Mouse (Mus musculus) hindbrain, embryonic 12.5 days (tissue): ENCODE data around the gene Phf21b. TPM values are rescaled to one million over a fixed set of nuclear protein-coding genes. Genes with fewer than 3 reads are reported as not detected.

Source experiments
- ATAC-seq: fragments of 200-750 bp; cut with Nextera tagmentation; 2 replicates; pipeline ENCODE4 v1.8.0; 2017; ENCODE audit warnings: moderate TSS enrichment; ENCODE audit not compliant: low FRiP score
- H3K27ac ChIP-seq: fragments of 300-500 bp; sonication (generic); 2 replicates; pipeline ENCODE4 v1.5.1; 2016; ENCODE audit warnings: mild to moderate bottlenecking
- H3K27me3 ChIP-seq: fragments of 300-500 bp; sonication (generic); 2 replicates; pipeline ENCODE4 v1.6.1; 2016; ENCODE audit warnings: mild to moderate bottlenecking
- H3K36me3 ChIP-seq: fragments of 300-500 bp; sonication (generic); 2 replicates; pipeline ENCODE4 v1.6.1; 2016; ENCODE audit warnings: mild to moderate bottlenecking
- H3K4me1 ChIP-seq: fragments of 300-500 bp; sonication (generic); 2 replicates; pipeline ENCODE4 v1.6.1; 2016
- H3K4me2 ChIP-seq: fragments of 300-500 bp; sonication (generic); replicated peaks from 2 replicates; pipeline ENCODE4 v1.6.1; 2016; ENCODE audit warnings: mild to moderate bottlenecking
- H3K4me3 ChIP-seq: fragments of 300-500 bp; sonication (generic); 2 replicates; pipeline ENCODE4 v1.5.1; 2016; ENCODE audit warnings: mild to moderate bottlenecking
- H3K9ac ChIP-seq: fragments of 300-500 bp; sonication (generic); 2 replicates; pipeline ENCODE4 v1.6.1; 2016; ENCODE audit warnings: mild to moderate bottlenecking, moderate library complexity
- H3K9me3 ChIP-seq: fragments of 300-500 bp; sonication (generic); replicated peaks from 2 replicates; pipeline ENCODE4 v1.6.1; 2016; ENCODE audit warnings: mild to moderate bottlenecking
- WGBS: fragments of 180-500 bp; shearing (Covaris S2); methylation state at CpG from one replicate; pipeline ENCODE4 v1.1.7; 2016; 5-methylcytosine and 5-hydroxymethylcytosine counted together
- polyA plus RNA-seq: library from polyadenylated mRNA; unstranded; fragments of >200 nt; fragmentation: Nextera tagmentation; extraction: Ambion mirVana; gene quantifications from 2 replicates; pipeline ENCODE4 v1.2.1, GENCODE M21; 2016

Gene Phf21b
- polyA plus RNA-seq, 1 experiment from 2014 or later, result 16.5 TPM

GRCm38 (mm10) chr15:84861911-84862310 lies 6.1 kb upstream of the Phf21b start:
- Histone ChIP-seq H3K27me3 (no peaks in the 10 kb centered on the region), H3K9me3 (no peaks in the 10 kb centered on the region), H3K9ac (no peak overlapping the region), H3K4me2 (no peak overlapping the region), H3K4me1 (peaks cover 6% of the 10 kb centered on the region), H3K36me3 (no peaks in the 10 kb centered on the region), H3K27ac (no peak overlapping the region), H3K4me3 (no peak overlapping the region)
- WGBS, result 86% methylated on average over 8 of the region's 8 CpGs
- ATAC-seq, result no peak

GRCm38 (mm10) chr15:84857623-84858022 lies 1.8 kb upstream of the Phf21b start:
- no peak for ATAC-seq
- 0 out of 2 replicates have a peak overlapping the region, but pooled peaks have one; percentile 79 for H3K4me2 ChIP-seq
- H3K4me3 ChIP-seq, result no peak overlapping the region
- no peaks in the 10 kb centered on the region for H3K27me3 ChIP-seq
- no peak overlapping the region for H3K27ac ChIP-seq
- H3K36me3 ChIP-seq, result no peaks in the 10 kb centered on the region
- no peaks in the 10 kb centered on the region for H3K9me3 ChIP-seq
- peaks cover 13% of the 10 kb centered on the region for H3K4me1 ChIP-seq
- H3K9ac ChIP-seq, result no peak overlapping the region; the same call in 1 of the 2 replicates
- WGBS, result 90% methylated on average over 2 of the region's 2 CpGs

DNA sequence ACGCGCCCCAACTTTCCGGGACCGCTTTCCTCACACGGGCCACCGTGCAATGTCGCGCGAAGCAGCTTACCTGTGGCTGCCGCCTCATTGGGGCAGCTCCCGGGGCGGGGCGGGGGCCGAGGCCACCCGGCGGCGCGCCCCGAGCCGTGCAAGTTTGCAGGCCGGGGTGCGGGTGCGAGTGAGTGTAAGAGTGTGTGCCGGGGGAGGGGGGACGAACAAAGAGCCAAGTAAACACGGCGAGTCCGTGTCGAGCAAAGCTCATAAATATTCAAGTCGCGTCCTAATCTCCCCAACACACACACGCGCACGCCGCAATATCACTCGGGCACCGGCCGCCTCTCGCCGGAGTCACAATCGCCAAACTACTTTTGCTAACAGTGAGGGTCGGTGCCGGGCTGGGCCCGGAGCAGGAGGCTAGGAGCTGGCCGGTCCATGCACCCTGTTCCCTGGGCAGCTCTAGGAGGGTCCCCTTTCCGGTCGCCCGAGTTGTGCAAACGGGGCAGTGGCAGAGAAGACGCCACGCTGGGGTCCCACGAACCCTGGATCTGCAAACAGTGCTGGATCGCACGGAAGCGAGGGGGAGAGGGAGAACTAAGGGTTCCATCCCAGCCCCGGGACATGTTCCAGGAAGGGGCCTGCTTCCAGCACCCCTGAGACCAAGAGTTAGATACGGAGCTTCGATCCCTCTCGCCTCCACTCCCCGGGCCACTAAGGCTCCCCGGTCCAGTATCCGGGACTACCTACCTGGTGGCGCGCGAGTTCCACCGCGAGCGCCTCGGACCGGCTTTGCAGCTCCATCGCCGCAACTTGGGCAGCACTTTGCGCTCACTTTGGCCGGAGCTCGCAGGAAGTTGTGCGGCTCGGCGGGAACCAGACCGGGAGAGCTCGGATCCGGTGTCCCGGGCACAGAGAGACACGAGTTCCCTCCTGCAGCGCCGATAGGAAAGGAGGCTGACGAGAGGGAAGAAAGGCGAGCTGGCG lies 638 bp downstream of the Phf21b start:
- H3K4me1 ChIP-seq, result peaks cover 37% of the 10 kb centered on the region

DNA sequence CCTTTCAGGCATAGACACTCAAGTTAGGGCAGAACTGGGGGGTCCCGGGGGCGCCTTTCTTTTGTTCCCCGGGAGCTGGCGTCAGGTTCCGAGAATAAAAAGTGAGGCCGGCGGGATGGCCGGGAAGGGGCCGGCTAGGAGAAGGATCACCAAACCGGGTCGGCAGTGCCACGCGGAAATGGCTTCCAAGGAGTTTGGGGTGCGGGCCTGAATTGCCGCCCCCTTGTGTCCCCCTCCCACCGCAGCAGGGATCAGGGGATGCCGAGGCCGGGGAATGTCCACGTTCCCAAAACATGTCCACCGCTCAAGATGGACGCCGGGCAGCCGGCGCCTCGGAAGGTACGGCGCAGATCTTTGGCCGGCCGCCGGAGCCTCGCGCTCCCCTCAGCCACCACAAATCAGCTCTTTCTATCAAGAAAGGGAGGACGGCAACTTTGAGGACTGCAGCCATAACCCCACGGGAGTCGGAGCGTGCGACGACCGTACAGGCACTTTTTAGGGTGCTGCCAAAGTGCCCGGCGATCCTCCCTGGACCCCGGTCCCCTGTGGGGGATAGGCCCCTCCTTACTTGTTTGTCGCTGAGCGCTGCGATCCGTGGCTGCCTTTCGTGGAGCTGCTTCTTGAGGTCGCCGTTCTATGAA lies 1.6 kb downstream of the Phf21b start:
- H3K36me3 ChIP-seq, result no peaks in the 10 kb centered on the region
- peak overlapping the region; percentile 60 for H3K4me3 ChIP-seq
- ATAC-seq, result peak; percentile 1; the same call in 1 of the 2 replicates
- H3K4me2 ChIP-seq, result peak overlapping the region; percentile 79
- H3K4me1 ChIP-seq, result peaks cover 44% of the 10 kb centered on the region
- no peaks in the 10 kb centered on the region for H3K27me3 ChIP-seq
- peak overlapping the region; percentile 91 for H3K27ac ChIP-seq
- H3K9ac ChIP-seq, result peak overlapping the region; percentile 86
- H3K9me3 ChIP-seq, result no peaks in the 10 kb centered on the region
- under 1% methylated on average over 49 of the region's 49 CpGs for WGBS

More for the DNA sequence above, 638 bp downstream of the Phf21b start:
- H3K27me3 ChIP-seq, result no peaks in the 10 kb centered on the region
- peak overlapping the region; percentile 91 for H3K27ac ChIP-seq
- WGBS, result under 1% methylated on average over 85 of the region's 88 CpGs
- H3K9ac ChIP-seq, result peak overlapping the region; percentile 86
- peak overlapping the region; percentile 79 for H3K4me2 ChIP-seq
- no peaks in the 10 kb centered on the region for H3K36me3 ChIP-seq
- ATAC-seq, result peak; percentile 44
- no peaks in the 10 kb centered on the region for H3K9me3 ChIP-seq
- H3K4me3 ChIP-seq, result peak overlapping the region; percentile 60

DNA sequence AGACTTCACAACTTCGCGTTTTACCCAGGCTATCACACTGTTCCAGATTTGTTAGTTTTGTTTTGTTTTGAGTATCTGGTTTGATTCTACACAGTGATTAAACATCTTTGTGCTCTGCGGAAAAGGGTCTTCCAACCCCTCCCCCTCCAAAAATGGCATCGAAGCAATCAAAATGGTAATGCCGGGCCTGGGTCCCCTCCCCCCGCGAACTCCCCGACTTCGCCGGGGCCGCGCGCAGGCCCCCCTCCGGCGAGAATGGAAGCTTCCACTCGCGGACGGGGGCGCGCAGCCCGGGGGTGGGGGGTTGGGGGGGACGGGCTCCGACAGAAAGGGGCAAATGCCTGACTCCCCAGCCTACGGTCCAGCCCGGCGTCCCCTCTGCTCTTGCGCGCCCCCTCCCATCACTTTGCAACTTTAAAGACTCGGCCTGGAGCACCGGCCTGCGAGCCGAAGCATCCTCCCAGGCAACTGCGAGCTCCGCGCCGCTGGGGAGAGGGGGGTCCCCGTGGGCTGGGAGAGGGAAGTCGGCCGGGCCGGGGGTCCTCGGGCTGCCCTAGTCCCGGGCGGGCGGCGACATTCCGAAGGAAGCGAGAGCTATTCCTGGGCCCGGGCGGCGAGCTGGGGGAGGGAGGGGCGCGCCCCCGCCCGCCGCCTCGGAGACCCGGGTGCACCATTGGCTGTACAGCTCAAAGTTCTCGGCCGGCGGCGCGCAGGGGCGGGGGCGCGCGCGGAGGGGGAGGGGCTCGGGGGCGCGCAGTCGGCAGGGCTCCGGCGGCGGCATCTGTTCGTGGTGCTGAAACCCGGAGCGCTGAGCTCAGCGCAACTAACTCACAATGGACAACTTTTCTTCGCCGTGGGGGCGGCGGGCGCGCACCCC lies 2.4 kb downstream of the Phf21b start:
- H3K9me3 ChIP-seq, result no peaks in the 10 kb centered on the region
- H3K4me3 ChIP-seq, result peak overlapping the region; percentile 60
- H3K4me2 ChIP-seq, result peak overlapping the region; percentile 79
- H3K36me3 ChIP-seq, result 0 out of 2 replicates have a peak, but pooled peaks cover 1% of the 10 kb centered on the region
- WGBS, result under 1% methylated on average over 79 of the region's 84 CpGs
- peak overlapping the region; percentile 91 for H3K27ac ChIP-seq
- peak overlapping the region; percentile 86 for H3K9ac ChIP-seq
- no peaks in the 10 kb centered on the region for H3K27me3 ChIP-seq
- peaks cover 52% of the 10 kb centered on the region for H3K4me1 ChIP-seq
- ATAC-seq, result peak; percentile 66

GRCm38 (mm10) chr15:84852457-84853070 lies 3.3 kb downstream of the Phf21b start:
- Histone ChIP-seq H3K9ac (peak overlapping the region; percentile 86), H3K27ac (peak overlapping the region; percentile 91), H3K4me1 (peaks cover 62% of the 10 kb centered on the region), H3K36me3 (0 out of 2 replicates have a peak, but pooled peaks cover 2% of the 10 kb centered on the region), H3K9me3 (no peaks in the 10 kb centered on the region), H3K4me2 (peak overlapping the region; percentile 79), H3K27me3 (no peaks in the 10 kb centered on the region), H3K4me3 (peak overlapping the region; percentile 60)
- 9% methylated on average over 10 of the region's 10 CpGs for WGBS
- ATAC-seq, result no peak

GRCm38 (mm10) chr15:84850321-84850720 lies 5.5 kb downstream of the Phf21b start:
- Histone ChIP-seq H3K27ac (no peak overlapping the region), H3K27me3 (no peaks in the 10 kb centered on the region), H3K9ac (no peak overlapping the region), H3K4me1 (peaks cover 72% of the 10 kb centered on the region), H3K4me3 (no peak overlapping the region), H3K4me2 (no peak overlapping the region), H3K9me3 (no peaks in the 10 kb centered on the region), H3K36me3 (peaks cover 2% of the 10 kb centered on the region; the same call in 1 of the 2 replicates)
- no peak for ATAC-seq
- 71% methylated on average over 1 of the region's 1 CpGs for WGBS

GRCm38 (mm10) chr15:84846216-84846615 lies 9.6 kb downstream of the Phf21b start:
- H3K27ac ChIP-seq, result no peak overlapping the region
- H3K9me3 ChIP-seq, result no peaks in the 10 kb centered on the region
- peaks cover 2% of the 10 kb centered on the region; the same call in 1 of the 2 replicates for H3K36me3 ChIP-seq

DNA sequence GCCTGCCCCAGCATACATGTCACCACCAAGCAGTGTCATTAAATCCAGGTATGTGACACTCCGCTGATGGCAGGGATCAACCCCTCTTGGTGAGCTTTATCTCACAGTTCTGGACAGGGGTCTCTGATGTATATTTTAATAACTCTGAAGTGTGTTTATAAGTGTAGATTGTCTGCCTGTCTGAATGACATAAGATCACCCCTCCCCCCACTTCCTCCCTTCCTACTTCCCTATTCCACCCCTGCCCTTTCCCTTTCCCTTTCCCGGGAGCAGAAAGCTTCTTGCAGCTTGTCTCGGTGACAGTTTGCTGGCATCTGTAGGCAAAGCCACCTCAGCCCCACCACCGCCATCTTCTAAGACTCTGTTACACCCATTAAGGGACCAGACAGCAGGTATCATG lies 11.0 kb downstream of the Phf21b start:
- Histone ChIP-seq H3K4me2 (no peak overlapping the region), H3K27ac (no peak overlapping the region), H3K27me3 (no peaks in the 10 kb centered on the region), H3K9me3 (no peaks in the 10 kb centered on the region), H3K9ac (no peak overlapping the region), H3K36me3 (peaks cover 2% of the 10 kb centered on the region; the same call in 1 of the 2 replicates), H3K4me1 (peaks cover 93% of the 10 kb centered on the region), H3K4me3 (no peak overlapping the region)
- ATAC-seq, result no peak
- 78% methylated on average over 4 of the region's 4 CpGs for WGBS

More at GRCm38 (mm10) chr15:84846216-84846615, 9.6 kb downstream of the Phf21b start:
- no peak for ATAC-seq
- 61% methylated on average over 3 of the region's 3 CpGs for WGBS
- Histone ChIP-seq H3K4me3 (no peak overlapping the region), H3K9ac (no peak overlapping the region), H3K4me1 (peaks cover 93% of the 10 kb centered on the region), H3K4me2 (no peak overlapping the region), H3K27me3 (no peaks in the 10 kb centered on the region)

- Histone ChIP-seq H3K9me3 (no peaks in the 10 kb centered on the region), H3K4me1 (peaks cover 84% of the 10 kb centered on the region), H3K27ac (peak overlapping the region; percentile 58), H3K4me3 (no peak overlapping the region), H3K9ac (no peak overlapping the region), H3K27me3 (no peaks in the 10 kb centered on the region), H3K4me2 (peak overlapping the region; percentile 9), H3K36me3 (no peaks in the 10 kb centered on the region; the same call in 1 of the 2 replicates)
- ATAC-seq, result no peak
- 72% methylated on average over 10 of the region's 10 CpGs for WGBS
Observed at GRCm38 (mm10) chr15:84843034-84843433, 12.8 kb downstream of the Phf21b start.
